Mouse (Mus musculus) intestine, postnatal 0 days (tissue): ENCODE results near the gene Inpp1. TPM values are rescaled to one million over a fixed set of nuclear protein-coding genes. Genes with fewer than 3 reads are reported as not detected.
"Not testable (repeated sequence)": the region's sequence is repeated elsewhere in the genome, so short reads cannot be mapped to it uniquely, and the experiment has no call there.

Experiments used
- ATAC-seq: fragments of 200-750 bp; cut with Nextera tagmentation; 2 replicates; pipeline ENCODE4 v1.8.0; 2017; ENCODE audit warnings: mild to moderate bottlenecking, moderate TSS enrichment, moderate library complexity
- H3K27ac ChIP-seq: fragments of 300-500 bp; sonication (generic); 2 replicates; pipeline ENCODE4 v1.5.1; 2014; ENCODE audit warnings: mild to moderate bottlenecking, low read depth, low read length, moderate library complexity
- H3K27me3 ChIP-seq: fragments of 300-500 bp; sonication (generic); replicated peaks from 2 replicates; pipeline ENCODE4 v1.6.1; 2014; ENCODE audit warnings: low read length, mixed read lengths; ENCODE audit not compliant: control insufficient read depth, insufficient read depth
- H3K36me3 ChIP-seq: fragments of 300-500 bp; sonication (generic); 2 replicates; pipeline ENCODE4 v1.6.1; 2014; ENCODE audit warnings: mild to moderate bottlenecking, moderate library complexity; ENCODE audit not compliant: control insufficient read depth, insufficient read depth
- H3K4me1 ChIP-seq: fragments of 300-500 bp; sonication (generic); replicated peaks from 2 replicates; pipeline ENCODE4 v1.6.1; 2014; ENCODE audit warnings: antibody characterized with exemption, low read length, mixed read lengths; ENCODE audit not compliant: control insufficient read depth, insufficient read depth
- H3K4me2 ChIP-seq: fragments of 300-500 bp; sonication (generic); replicated peaks from 2 replicates; pipeline ENCODE4 v1.6.1; 2014; ENCODE audit warnings: low read depth, mild to moderate bottlenecking, moderate library complexity
- H3K4me3 ChIP-seq: fragments of 300-500 bp; sonication (generic); 2 replicates; pipeline ENCODE4 v1.5.1; 2014; ENCODE audit warnings: low read depth, low read length
- H3K9ac ChIP-seq: fragments of 300-500 bp; sonication (generic); 2 replicates; pipeline ENCODE4 v1.6.1; 2014; ENCODE audit warnings: mild to moderate bottlenecking, low read depth, low read length
- H3K9me3 ChIP-seq: fragments of 300-500 bp; sonication (generic); 2 replicates; pipeline ENCODE4 v1.6.1; 2016; ENCODE audit warnings: mixed run types; ENCODE audit not compliant: control insufficient read depth
- CTCF ChIP-seq: sonication (generic); IDR thresholded peaks from 2 replicates; pipeline ENCODE4 v1.5.1; 2016; ENCODE audit warnings: low read depth, mild to moderate bottlenecking, control low read depth, antibody characterized with exemption, moderate library complexity
- WGBS: fragments of 180-500 bp; shearing (Covaris S2); extraction: QIAGEN DNeasy Blood & Tissue Kit; methylation state at CpG from one replicate; pipeline ENCODE4 v1.1.7; 2014; 5-methylcytosine and 5-hydroxymethylcytosine counted together
- polyA plus RNA-seq: library from polyadenylated mRNA; unstranded; fragments of >200 nt; fragmentation: Nextera tagmentation; extraction: Ambion mirVana; gene quantifications from 2 replicates; pipeline ENCODE4 v1.2.1, GENCODE M21; 2015

The Inpp1 gene
- 24.6 and 25.0 TPM in 2 replicates for polyA plus RNA-seq

GRCm38 (mm10) chr1:52816910-52817812 is at the start of gene Inpp1:
Inpp1 (minus strand) TSS chr1:52817688.
- Histone ChIP-seq H3K4me1 (no peaks in the 10 kb centered on the region), H3K4me2 (peak within 1 kb of the TSS; percentile 94), H3K4me3 (peak within 1 kb of the TSS; percentile 73), H3K36me3 (0 out of 2 replicates have a peak, but pooled peaks cover 6% of the 10 kb centered on the region), H3K9me3 (no peaks in the 10 kb centered on the region), H3K27ac (peak within 1 kb of the TSS; percentile 73), H3K27me3 (no peaks in the 10 kb centered on the region), H3K9ac (peak within 1 kb of the TSS; percentile 78)
- under 1% methylated on average over 58 of the region's 59 CpGs for WGBS
- peak; percentile 93 for ATAC-seq
- peak; percentile 80 for TF ChIP-seq CTCF

GRCm38 (mm10) chr1:52866007-52866406 is 48.5 kb upstream of the Inpp1 start:
- WGBS, result 84% methylated on average over 3 of the region's 3 CpGs
- no peaks in the 10 kb centered on the region for H3K4me1 ChIP-seq
- peaks cover 1% of the 10 kb centered on the region; the same call in 1 of the 2 replicates for H3K36me3 ChIP-seq
- H3K27me3 ChIP-seq, result no peaks in the 10 kb centered on the region
- no peak overlapping the region for H3K4me3 ChIP-seq
- H3K27ac ChIP-seq, result no peak overlapping the region
- no peak for ATAC-seq
- no peaks in the 10 kb centered on the region for H3K9me3 ChIP-seq
- no peak overlapping the region for H3K4me2 ChIP-seq
- H3K9ac ChIP-seq, result no peak overlapping the region
- TF ChIP-seq CTCF, result no peak

DNA sequence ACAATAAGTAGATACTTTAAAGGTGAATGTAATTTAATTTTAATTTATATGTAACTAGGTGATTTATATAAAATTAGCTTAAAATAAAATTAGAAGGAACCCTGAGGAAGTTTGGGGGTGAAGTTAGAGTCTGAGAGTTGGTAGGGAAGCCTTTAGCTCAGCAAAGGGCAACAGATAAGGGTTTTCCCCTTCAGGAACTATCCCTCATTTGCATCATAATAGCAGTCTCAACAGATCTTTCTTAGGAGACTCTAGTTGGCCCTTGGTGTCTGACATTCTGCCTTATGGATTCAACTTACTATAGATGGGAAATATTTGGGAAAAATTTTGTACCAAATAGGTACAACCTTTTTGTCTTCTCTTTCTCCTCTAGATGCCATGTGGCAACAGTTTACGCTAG is 46.7 kb upstream of the Inpp1 start:
- no peak overlapping the region for H3K27ac ChIP-seq
- H3K27me3 ChIP-seq, result no peaks in the 10 kb centered on the region
- H3K4me1 ChIP-seq, result no peaks in the 10 kb centered on the region
- H3K36me3 ChIP-seq, result peaks cover 12% of the 10 kb centered on the region
- no peak overlapping the region for H3K9ac ChIP-seq
- no peaks in the 10 kb centered on the region for H3K9me3 ChIP-seq
- TF ChIP-seq CTCF, result no peak
- no peak overlapping the region for H3K4me3 ChIP-seq
- 97% methylated on average over 1 of the region's 1 CpGs for WGBS
- no peak overlapping the region for H3K4me2 ChIP-seq
- no peak for ATAC-seq

GRCm38 (mm10) chr1:52855904-52856601 is 38.6 kb upstream of the Inpp1 start:
- Histone ChIP-seq H3K36me3 (peaks cover 11% of the 10 kb centered on the region), H3K4me1 (no peaks in the 10 kb centered on the region), H3K4me2 (no peak overlapping the region), H3K27me3 (no peaks in the 10 kb centered on the region), H3K9me3 (no peaks in the 10 kb centered on the region), H3K9ac (no peak overlapping the region), H3K4me3 (no peak overlapping the region), H3K27ac (no peak overlapping the region)
- TF ChIP-seq CTCF, result no peak
- no peak for ATAC-seq
- WGBS, result 82% methylated on average over 7 of the region's 7 CpGs

DNA sequence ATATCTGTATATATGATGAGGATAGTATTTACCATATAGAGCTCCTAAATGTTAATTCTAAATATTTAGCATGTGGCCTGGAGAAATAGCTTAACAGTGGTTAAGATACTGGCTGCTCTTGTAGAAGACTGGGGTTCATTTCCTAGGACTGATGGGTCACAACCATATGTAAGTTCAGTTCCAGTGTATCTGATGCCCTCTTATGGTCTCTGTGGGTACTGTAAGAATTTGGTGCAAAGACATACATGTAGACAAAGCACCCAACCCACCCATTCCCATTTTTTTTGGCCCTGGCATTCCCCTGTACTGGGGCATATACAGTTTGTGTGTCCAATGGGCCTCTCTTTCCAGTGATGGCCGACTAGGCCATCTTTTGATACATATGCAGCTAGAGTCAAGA is 36.5 kb upstream of the Inpp1 start:
- not testable (repeated sequence) for H3K4me2 ChIP-seq, H3K4me3 ChIP-seq, H3K27ac ChIP-seq, H3K4me1 ChIP-seq, H3K9ac ChIP-seq, H3K27me3 ChIP-seq, H3K9me3 ChIP-seq, H3K36me3 ChIP-seq
- TF ChIP-seq CTCF, result peak; percentile 77
- WGBS, result no CpG with 5 or more reads among the region's 1 CpGs
- peak; percentile 28; the same call in 1 of the 2 replicates for ATAC-seq

- H3K4me1 ChIP-seq, result peaks cover 4% of the 10 kb centered on the region; the same call in 1 of the 2 replicates
- no peak for TF ChIP-seq CTCF
- H3K9me3 ChIP-seq, result no peaks in the 10 kb centered on the region
- H3K27me3 ChIP-seq, result no peaks in the 10 kb centered on the region
- no peak overlapping the region for H3K4me3 ChIP-seq
- H3K4me2 ChIP-seq, result no peak overlapping the region
- no peak for ATAC-seq
- 69% methylated on average over 4 of the region's 4 CpGs for WGBS
- no peak overlapping the region for H3K9ac ChIP-seq
- H3K36me3 ChIP-seq, result no peaks in the 10 kb centered on the region
- H3K27ac ChIP-seq, result no peak overlapping the region
Measured at GRCm38 (mm10) chr1:52849422-52849821, 31.9 kb upstream of the Inpp1 start.
